Mouse (Mus musculus) ES-Bruce4 (cell line): ENCODE measurements around the gene Dgkd. TPM values are rescaled to one million over a fixed set of nuclear protein-coding genes. Genes with fewer than 3 reads are reported as not detected.
"Not testable (repeated sequence)": the region's sequence is repeated elsewhere in the genome, so short reads cannot be mapped to it uniquely, and the experiment has no call there.

Source experiments
- H3K27ac ChIP-seq: 2 replicates; pipeline ENCODE4 v1.5.1; 2012; ENCODE audit warnings: low read length, inconsistent platforms; ENCODE audit not compliant: insufficient read depth
- H3K27me3 ChIP-seq: 2 replicates; pipeline ENCODE4 v1.6.1; 2012; ENCODE audit warnings: mild to moderate bottlenecking, low read length, inconsistent platforms; ENCODE audit not compliant: control insufficient read depth, poor library complexity, insufficient read depth, severe bottlenecking
- H3K36me3 ChIP-seq: 2 replicates; pipeline ENCODE4 v1.6.1; 2012; ENCODE audit warnings: inconsistent platforms, mild to moderate bottlenecking, low read length, moderate library complexity; ENCODE audit not compliant: control insufficient read depth, poor library complexity, insufficient read depth, severe bottlenecking
- H3K4me1 ChIP-seq: one replicate; pipeline ENCODE4 v1.8.1; 2011; ENCODE audit warnings: low read length; ENCODE audit not compliant: control insufficient read depth, insufficient read depth
- H3K4me3 ChIP-seq: 2 replicates; pipeline ENCODE4 v1.5.1; 2011; ENCODE audit warnings: low read depth, mild to moderate bottlenecking, low read length
- H3K9ac ChIP-seq: 2 replicates; pipeline ENCODE4 v1.6.1; 2012; ENCODE audit warnings: low read depth, mild to moderate bottlenecking, inconsistent platforms; ENCODE audit not compliant: poor library complexity, severe bottlenecking
- H3K9me3 ChIP-seq: replicated peaks from 2 replicates; pipeline ENCODE4 v1.6.1; 2012; ENCODE audit warnings: mild to moderate bottlenecking, low read length, inconsistent platforms; ENCODE audit not compliant: control insufficient read depth, poor library complexity, insufficient read depth, severe bottlenecking
- CTCF ChIP-seq: IDR thresholded peaks from one replicate; pipeline ENCODE4 v1.8.1; 2011; ENCODE audit warnings: low read depth, low read length
- EP300 ChIP-seq: IDR thresholded peaks from 2 replicates; pipeline ENCODE4 v1.6.1; 2011; ENCODE audit warnings: low read depth, low read length; ENCODE audit not compliant: insufficient read depth
- POLR2A ChIP-seq: IDR thresholded peaks from one replicate; pipeline ENCODE4 v1.8.1; 2011; ENCODE audit warnings: low read length; ENCODE audit not compliant: insufficient read depth
- polyA plus RNA-seq: library from polyadenylated mRNA; stranded (reverse); fragments of >200 nt; gene quantifications from 2 replicates; pipeline ENCODE4 v1.2.4, GENCODE M21; 2011; ENCODE audit warnings: low read depth; ENCODE audit not compliant: missing spikeins, insufficient read depth, insufficient read length

The Dgkd gene
- polyA plus RNA-seq, 1 experiment: 62.4 TPM

DNA sequence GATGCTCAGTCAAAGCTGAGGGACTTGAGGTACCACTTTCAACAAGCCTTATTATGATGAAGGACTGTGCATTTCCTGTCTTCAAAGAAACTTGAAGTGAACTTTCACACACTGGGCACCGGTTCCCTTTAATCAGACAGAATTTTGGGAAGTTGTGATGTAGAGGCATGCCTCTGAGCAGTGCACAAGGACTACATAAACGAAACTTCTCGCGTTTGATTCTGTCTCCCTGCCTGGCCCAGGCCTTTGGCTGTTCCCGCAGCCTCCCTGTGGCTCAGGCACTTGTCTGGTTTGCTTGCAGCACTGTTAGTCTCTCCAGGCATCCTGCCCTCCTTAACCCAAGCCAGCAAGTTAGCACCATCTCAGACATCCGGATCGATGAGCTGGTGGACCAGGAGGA lies 39.4 kb upstream of the Dgkd start:
- Histone ChIP-seq H3K4me3 (no peak overlapping the region), H3K27ac (no peak overlapping the region), H3K9ac (no peak overlapping the region), H3K36me3 (no peaks in the 10 kb centered on the region), H3K4me1 (no peaks in the 10 kb centered on the region), H3K9me3 (no peaks in the 10 kb centered on the region), H3K27me3 (no peaks in the 10 kb centered on the region)
- TF ChIP-seq CTCF (no peak), EP300 (no peak), POLR2A (no peak)

DNA sequence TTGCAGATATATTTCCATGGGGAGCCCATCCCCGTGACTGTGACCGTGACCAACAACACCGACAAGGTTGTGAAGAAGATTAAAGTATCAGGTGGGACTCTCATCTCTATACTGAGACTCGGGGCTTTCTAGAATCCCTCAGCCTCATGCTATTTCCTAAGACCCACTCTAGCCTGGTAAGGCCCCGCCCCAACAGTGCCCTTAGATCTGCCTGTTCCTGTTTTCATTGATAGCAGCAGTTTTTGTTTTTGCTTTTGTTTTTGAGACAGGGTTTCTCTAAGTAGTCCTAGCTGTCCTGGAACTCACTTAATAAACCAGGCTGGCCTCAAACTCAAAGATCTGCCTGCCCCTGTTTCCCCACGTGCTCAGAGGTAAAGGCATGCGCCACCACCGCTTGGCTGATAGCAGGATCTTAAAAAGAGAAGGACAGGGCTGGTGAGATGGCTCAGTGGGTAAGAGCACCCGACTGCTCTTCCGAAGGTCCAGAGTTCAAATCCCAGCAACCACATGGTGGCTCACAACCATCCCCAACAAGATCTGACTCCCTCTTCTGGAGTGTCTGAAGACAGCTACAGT lies 28.6 kb upstream of the Dgkd start:
- Histone ChIP-seq H3K27ac (no peak overlapping the region), H3K9ac (no peak overlapping the region), H3K36me3 (no peaks in the 10 kb centered on the region), H3K27me3 (no peaks in the 10 kb centered on the region; the same call in 1 of the 2 replicates), H3K4me3 (no peak overlapping the region), H3K4me1 (no peaks in the 10 kb centered on the region), H3K9me3 (no peaks in the 10 kb centered on the region; the same call in 1 of the 2 replicates)
- no peak for TF ChIP-seq CTCF
- no peak for TF ChIP-seq EP300
- TF ChIP-seq POLR2A: no peak

GRCm38 (mm10) chr1:87825281-87825680 lies 27.8 kb upstream of the Dgkd start:
- H3K27me3 ChIP-seq: no peaks in the 10 kb centered on the region; the same call in 1 of the 2 replicates
- TF ChIP-seq EP300 (no peak), CTCF (no peak), POLR2A (no peak)
- no peak overlapping the region for H3K4me3 ChIP-seq
- H3K9ac ChIP-seq: no peak overlapping the region
- no peak overlapping the region for H3K27ac ChIP-seq
- H3K36me3 ChIP-seq: no peaks in the 10 kb centered on the region
- H3K9me3 ChIP-seq: no peaks in the 10 kb centered on the region; the same call in 1 of the 2 replicates
- H3K4me1 ChIP-seq: no peaks in the 10 kb centered on the region

DNA sequence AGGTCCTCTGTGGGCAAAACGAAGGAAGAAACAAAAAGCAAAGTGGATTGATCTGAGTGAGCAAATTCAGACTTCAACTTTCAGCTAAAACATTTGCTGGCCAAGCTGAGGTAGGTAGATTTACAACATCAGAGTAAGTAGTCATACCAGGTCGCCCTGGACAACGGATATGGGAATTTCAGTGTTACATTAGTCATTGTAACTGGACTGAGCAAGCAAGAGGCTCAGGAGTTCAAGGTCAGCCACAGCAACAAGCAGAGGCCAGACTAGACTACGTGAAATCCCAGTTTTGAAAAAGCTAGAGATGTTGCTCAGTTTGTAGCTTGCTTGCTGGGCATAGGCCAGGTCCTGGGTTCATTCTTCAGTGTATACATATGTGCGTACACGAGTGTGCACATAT lies 27.1 kb upstream of the Dgkd start:
- no peak overlapping the region for H3K4me3 ChIP-seq
- H3K36me3 ChIP-seq: no peaks in the 10 kb centered on the region
- TF ChIP-seq EP300 (no peak), CTCF (no peak), POLR2A (no peak)
- no peaks in the 10 kb centered on the region; the same call in 1 of the 2 replicates for H3K9me3 ChIP-seq
- no peaks in the 10 kb centered on the region; the same call in 1 of the 2 replicates for H3K27me3 ChIP-seq
- H3K4me1 ChIP-seq: no peaks in the 10 kb centered on the region
- no peak overlapping the region for H3K9ac ChIP-seq
- H3K27ac ChIP-seq: no peak overlapping the region

DNA sequence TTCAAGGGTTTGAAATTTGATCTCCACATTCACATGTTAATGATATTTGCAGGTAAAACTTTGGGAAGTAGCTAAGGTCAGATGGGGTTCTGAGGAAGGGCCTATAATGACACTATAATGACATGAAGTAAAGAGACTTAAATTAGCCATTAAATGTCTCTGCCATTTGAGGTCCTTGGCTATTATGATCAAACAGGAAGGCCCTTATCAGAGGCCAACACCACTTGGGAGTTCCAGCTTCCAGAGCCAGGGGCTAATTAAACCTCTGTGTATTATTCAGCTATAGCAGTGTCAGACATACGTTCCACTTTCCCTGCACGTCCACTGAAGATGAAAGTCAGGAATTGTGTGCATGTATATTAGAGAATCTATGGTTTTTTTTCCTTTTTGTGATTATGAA lies 26.6 kb upstream of the Dgkd start:
- no peak overlapping the region for H3K4me3 ChIP-seq
- no peak overlapping the region for H3K9ac ChIP-seq
- H3K4me1 ChIP-seq: no peaks in the 10 kb centered on the region
- no peaks in the 10 kb centered on the region for H3K36me3 ChIP-seq
- no peak for TF ChIP-seq POLR2A
- no peak for TF ChIP-seq EP300
- no peak for TF ChIP-seq CTCF
- H3K27me3 ChIP-seq: no peaks in the 10 kb centered on the region; the same call in 1 of the 2 replicates
- no peaks in the 10 kb centered on the region; the same call in 1 of the 2 replicates for H3K9me3 ChIP-seq
- no peak overlapping the region for H3K27ac ChIP-seq

GRCm38 (mm10) chr1:87827476-87827875 lies 25.6 kb upstream of the Dgkd start:
- not testable (repeated sequence) for H3K27ac ChIP-seq, H3K9ac ChIP-seq, H3K36me3 ChIP-seq, H3K4me3 ChIP-seq, H3K9me3 ChIP-seq, H3K27me3 ChIP-seq, H3K4me1 ChIP-seq
